Mouse (Mus musculus): Measurements from ENCODE around the gene Ap1m1. TPM values are rescaled to one million over a fixed set of nuclear protein-coding genes. Genes with fewer than 3 reads are reported as not detected.

Gene Ap1m1
- 15.9 and 21.2 TPM in 2 replicates for total RNA-seq (2012; rRNA removed)

GRCm38 (mm10) chr8:72239499-72240402 is at the start of gene Ap1m1:
Gene Ap1m1, plus strand, starts transcription at chr8:72240018.
- peak within 1 kb of the TSS; percentile 89 for H3K27ac ChIP-seq (ENCODE audit: insufficient read depth, low read depth, low read length, poor library complexity, severe bottlenecking)
- H3K36me3 ChIP-seq (ENCODE audit: control insufficient read depth, insufficient read depth, low read length, poor library complexity, severe bottlenecking): no peaks in the 10 kb centered on the region
- peak within 1 kb of the TSS; percentile 75 to 80 for H3K4me3 ChIP-seq (ENCODE audit: insufficient read depth in 1 of 2, low read depth in 1 of 2, low read length in 2 of 2, poor library complexity in 1 of 2, severe bottlenecking in 1 of 2)
- H3K4me1 ChIP-seq (ENCODE audit: control insufficient read depth in 2 of 2, insufficient read depth in 2 of 2, low read length in 2 of 2, poor library complexity in 1 of 2): no peaks in the 10 kb centered on the region
- in situ Hi-C loops (cut with MboI; ENCODE audit: low sequenced_read_pairs in 2 of 2, unreplicated experiment in 2 of 2): no loop called here
- H3K9me3 ChIP-seq (ENCODE audit: control insufficient read depth, insufficient read depth, low read depth, low read length): no peaks in the 10 kb centered on the region
- H3K9ac ChIP-seq (ENCODE audit: insufficient read depth, low read depth, low read length, poor library complexity, severe bottlenecking): peak within 1 kb of the TSS; percentile 78
- DNase-seq (ENCODE audit: low read depth, low spot score): peak; percentile 99
- TF ChIP-seq MAFK (IDR thresholded peaks at IDR 0.05; ENCODE audit: insufficient read depth, low read depth, low read length): peak; percentile 72
- TF ChIP-seq ZNF384 (IDR thresholded peaks at IDR 0.05; ENCODE audit: low read depth, low read length): peak; percentile 75
- TF ChIP-seq ZC3H11A (IDR thresholded peaks at IDR 0.05; ENCODE audit: borderline replicate concordance, low read depth, low read length): no peak; the same call in 1 of the 2 replicates
- peak; percentile 73; the same call in 1 of the 2 replicates for TF ChIP-seq HCFC1 (IDR thresholded peaks at IDR 0.05; ENCODE audit: borderline replicate concordance, insufficient read depth, low read length)
- TF ChIP-seq CHD2 (IDR thresholded peaks at IDR 0.05; ENCODE audit: low read depth, low read length): no peak

- Histone ChIP-seq H3K36me3 (ENCODE audit: control insufficient read depth, insufficient read depth, low read length, poor library complexity, severe bottlenecking) (no peaks in the 10 kb centered on the region), H3K27ac (ENCODE audit: insufficient read depth, low read depth, low read length, poor library complexity, severe bottlenecking) (no peak overlapping the region), H3K4me1 (ENCODE audit: control insufficient read depth in 2 of 2, insufficient read depth in 2 of 2, low read length in 2 of 2, poor library complexity in 1 of 2) (0 out of 4 replicates have a peak, but pooled peaks cover 0 to 1% of the 10 kb centered on the region in 2 experiments), H3K4me3 (ENCODE audit: insufficient read depth in 1 of 2, low read depth in 1 of 2, low read length in 2 of 2, poor library complexity in 1 of 2, severe bottlenecking in 1 of 2) (no peak overlapping the region), H3K9me3 (ENCODE audit: control insufficient read depth, insufficient read depth, low read depth, low read length) (no peaks in the 10 kb centered on the region), H3K9ac (ENCODE audit: insufficient read depth, low read depth, low read length, poor library complexity, severe bottlenecking) (no peak overlapping the region)
- TF ChIP-seq CHD2 (IDR thresholded peaks at IDR 0.05; ENCODE audit: low read depth, low read length) (no peak), ZNF384 (IDR thresholded peaks at IDR 0.05; ENCODE audit: low read depth, low read length) (no peak), ZC3H11A (IDR thresholded peaks at IDR 0.05; ENCODE audit: borderline replicate concordance, low read depth, low read length) (no peak), HCFC1 (IDR thresholded peaks at IDR 0.05; ENCODE audit: borderline replicate concordance, insufficient read depth, low read length) (no peak), MAFK (IDR thresholded peaks at IDR 0.05; ENCODE audit: insufficient read depth, low read depth, low read length) (no peak)
- in situ Hi-C loops (cut with MboI; ENCODE audit: low sequenced_read_pairs in 2 of 2, unreplicated experiment in 2 of 2): no loop called here
- no peak for DNase-seq (ENCODE audit: low read depth, low spot score)
These were observed 49.6 kb upstream of the Ap1m1 start for GRCm38 (mm10) chr8:72190215-72190539.

- Histone ChIP-seq H3K4me1 (ENCODE audit: control insufficient read depth in 2 of 2, insufficient read depth in 2 of 2, low read length in 2 of 2, poor library complexity in 1 of 2) (0 out of 4 replicates have a peak, but pooled peaks cover 0 to 1% of the 10 kb centered on the region in 2 experiments), H3K27ac (ENCODE audit: insufficient read depth, low read depth, low read length, poor library complexity, severe bottlenecking) (no peak overlapping the region), H3K9ac (ENCODE audit: insufficient read depth, low read depth, low read length, poor library complexity, severe bottlenecking) (no peak overlapping the region), H3K9me3 (ENCODE audit: control insufficient read depth, insufficient read depth, low read depth, low read length) (no peaks in the 10 kb centered on the region), H3K36me3 (ENCODE audit: control insufficient read depth, insufficient read depth, low read length, poor library complexity, severe bottlenecking) (no peaks in the 10 kb centered on the region), H3K4me3 (ENCODE audit: insufficient read depth in 1 of 2, low read depth in 1 of 2, low read length in 2 of 2, poor library complexity in 1 of 2, severe bottlenecking in 1 of 2) (no peak overlapping the region)
- no peak for DNase-seq (ENCODE audit: low read depth, low spot score)
- in situ Hi-C loops (cut with MboI; ENCODE audit: low sequenced_read_pairs in 2 of 2, unreplicated experiment in 2 of 2): no loop called here
- TF ChIP-seq MAFK (IDR thresholded peaks at IDR 0.05; ENCODE audit: insufficient read depth, low read depth, low read length): no peak
- TF ChIP-seq ZNF384 (IDR thresholded peaks at IDR 0.05; ENCODE audit: low read depth, low read length): no peak
- TF ChIP-seq CHD2 (IDR thresholded peaks at IDR 0.05; ENCODE audit: low read depth, low read length): no peak
- no peak for TF ChIP-seq HCFC1 (IDR thresholded peaks at IDR 0.05; ENCODE audit: borderline replicate concordance, insufficient read depth, low read length)
- no peak for TF ChIP-seq ZC3H11A (IDR thresholded peaks at IDR 0.05; ENCODE audit: borderline replicate concordance, low read depth, low read length)
These were observed 47.8 kb upstream of the Ap1m1 start for GRCm38 (mm10) chr8:72192065-72192464.

GRCm38 (mm10) chr8:72197997-72198396 is 41.8 kb upstream of the Ap1m1 start:
- Histone ChIP-seq H3K9me3 (ENCODE audit: control insufficient read depth, insufficient read depth, low read depth, low read length) (no peaks in the 10 kb centered on the region), H3K36me3 (ENCODE audit: control insufficient read depth, insufficient read depth, low read length, poor library complexity, severe bottlenecking) (no peaks in the 10 kb centered on the region), H3K4me3 (ENCODE audit: insufficient read depth in 1 of 2, low read depth in 1 of 2, low read length in 2 of 2, poor library complexity in 1 of 2, severe bottlenecking in 1 of 2) (peak overlapping the region in 1 of 2 experiments; percentile 48; a peak in 1 of 4 replicates), H3K9ac (ENCODE audit: insufficient read depth, low read depth, low read length, poor library complexity, severe bottlenecking) (no peak overlapping the region), H3K27ac (ENCODE audit: insufficient read depth, low read depth, low read length, poor library complexity, severe bottlenecking) (no peak overlapping the region), H3K4me1 (ENCODE audit: control insufficient read depth in 2 of 2, insufficient read depth in 2 of 2, low read length in 2 of 2, poor library complexity in 1 of 2) (peaks cover 1 to 4% of the 10 kb centered on the region in 2 experiments; a peak in 1 of 4 replicates)
- TF ChIP-seq CHD2 (IDR thresholded peaks at IDR 0.05; ENCODE audit: low read depth, low read length) (no peak), HCFC1 (IDR thresholded peaks at IDR 0.05; ENCODE audit: borderline replicate concordance, insufficient read depth, low read length) (no peak), MAFK (IDR thresholded peaks at IDR 0.05; ENCODE audit: insufficient read depth, low read depth, low read length) (no peak), ZNF384 (IDR thresholded peaks at IDR 0.05; ENCODE audit: low read depth, low read length) (no peak)
- in situ Hi-C loops (cut with MboI; ENCODE audit: low sequenced_read_pairs in 2 of 2, unreplicated experiment in 2 of 2): no loop called here
- DNase-seq (ENCODE audit: low read depth, low spot score): peak; percentile 62
